Mouse (Mus musculus) urinary bladder, postnatal 14 days (tissue): ENCODE measurements at regions not wholly inside any gene's neighbourhood (a gene's known extent, or its start where the extent isn't known, plus 50 kb on each side); places are given as distances from the start of the nearest gene placed in this dataset.

ENCODE experiments used
- DNase-seq: peaks from one replicate; pipeline ENCODE4 v3.0.0; 2021; ENCODE audit warnings: low spot score

- no peak for DNase-seq
These were observed 55.9 kb upstream of the Fmod start for GRCm38 (mm10) chr1:133981185-133981584.

- peak; percentile 59 for DNase-seq
These were observed 57.2 kb upstream of the Prelp start for GRCm38 (mm10) chr1:133978271-133978988.

- peak; percentile 53 for DNase-seq
These were observed 56.0 kb upstream of the Prelp start for GRCm38 (mm10) chr1:133977260-133977659.

- no peak for DNase-seq
These were observed 52.6 kb upstream of the Prelp start for GRCm38 (mm10) chr1:133973801-133974200.

- no peak for DNase-seq
These were observed 50.1 kb upstream of the Prelp start for GRCm38 (mm10) chr1:133971290-133971689.
